Mouse (Mus musculus) cerebellum, adult 9-11 months (tissue): ENCODE measurements around the gene Runx3.

Experiments
- DNase-seq: peaks from one replicate; pipeline ENCODE4 v3.0.0; 2022

Runx3 gene

DNA sequence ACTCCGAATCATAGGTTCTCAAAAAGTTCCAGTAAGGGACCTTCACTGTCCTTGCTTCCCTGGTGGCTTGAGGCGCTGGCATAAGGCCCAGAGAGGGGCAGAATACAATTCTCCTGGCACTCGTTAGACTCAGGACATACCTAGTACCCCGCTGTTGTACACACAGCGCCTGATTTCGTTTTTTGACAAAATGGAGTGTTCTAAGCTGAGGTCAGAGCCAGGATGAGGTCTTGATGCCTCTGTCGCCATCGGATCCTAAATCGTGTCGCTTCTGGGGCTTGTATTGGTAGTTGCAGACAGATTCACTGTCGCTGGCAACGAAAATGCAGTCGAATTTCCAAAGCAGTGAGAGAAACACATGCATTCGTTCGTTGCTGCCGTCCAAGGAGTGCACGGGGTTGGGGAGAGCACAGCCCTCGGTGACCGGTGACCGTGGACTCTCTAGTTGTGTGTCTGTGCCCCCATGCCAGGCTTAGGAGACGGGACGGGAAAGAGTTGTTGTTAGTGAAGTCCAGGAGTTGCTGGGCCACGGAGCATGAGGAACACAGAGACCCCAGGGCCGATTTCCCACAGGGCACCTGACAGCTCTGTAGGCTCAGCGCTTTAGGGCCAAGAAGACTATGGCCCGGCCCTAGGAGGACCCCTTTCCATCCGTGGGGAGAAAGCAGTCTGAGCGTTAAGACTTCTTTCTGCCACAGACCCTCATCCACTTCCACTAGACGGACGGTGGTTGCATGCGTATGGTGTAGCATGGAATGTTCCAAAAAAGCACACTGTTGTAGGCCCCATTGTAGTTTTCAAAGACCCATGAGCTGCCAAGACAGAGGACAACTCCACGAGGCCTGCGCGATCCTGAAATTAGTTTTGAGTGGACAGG lies 30.9 kb downstream of the Runx3 start:
- no peak for DNase-seq

- DNase-seq = no peak
Measured at GRCm38 (mm10) chr4:135151988-135152594, 31.6 kb downstream of the Runx3 start.

GRCm38 (mm10) chr4:135152834-135153259 lies 32.4 kb downstream of the Runx3 start:
- DNase-seq = no peak

GRCm38 (mm10) chr4:135153260-135154088 lies 33.0 kb downstream of the Runx3 start:
- no peak for DNase-seq

GRCm38 (mm10) chr4:135154089-135154949 lies 33.9 kb downstream of the Runx3 start:
- no peak for DNase-seq

- DNase-seq = no peak
Measured at GRCm38 (mm10) chr4:135155106-135155800, 34.8 kb downstream of the Runx3 start.

- DNase-seq = no peak
Measured at GRCm38 (mm10) chr4:135155805-135156469, 35.5 kb downstream of the Runx3 start.

GRCm38 (mm10) chr4:135156531-135156930 lies 36.1 kb downstream of the Runx3 start:
- DNase-seq = no peak

DNA sequence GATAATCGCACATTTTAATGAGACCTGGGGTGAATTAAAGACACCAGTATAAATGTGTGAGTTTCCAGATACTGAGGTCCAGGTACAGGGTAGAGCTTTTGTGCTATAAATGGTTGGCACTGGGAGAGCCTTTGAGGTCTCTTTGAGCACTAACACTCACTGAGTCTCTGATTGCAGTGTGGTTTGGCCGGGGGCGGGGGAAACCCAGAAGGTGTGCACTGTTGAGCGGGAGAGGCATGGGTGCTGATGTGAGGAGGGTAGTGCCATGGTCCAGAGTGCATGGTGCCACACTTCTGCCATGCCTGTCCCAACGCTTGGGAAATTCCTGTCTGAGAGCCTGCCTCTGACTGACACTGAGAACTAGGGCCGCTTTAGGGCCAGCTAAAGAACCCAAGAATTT lies 36.9 kb downstream of the Runx3 start:
- no peak for DNase-seq

DNA sequence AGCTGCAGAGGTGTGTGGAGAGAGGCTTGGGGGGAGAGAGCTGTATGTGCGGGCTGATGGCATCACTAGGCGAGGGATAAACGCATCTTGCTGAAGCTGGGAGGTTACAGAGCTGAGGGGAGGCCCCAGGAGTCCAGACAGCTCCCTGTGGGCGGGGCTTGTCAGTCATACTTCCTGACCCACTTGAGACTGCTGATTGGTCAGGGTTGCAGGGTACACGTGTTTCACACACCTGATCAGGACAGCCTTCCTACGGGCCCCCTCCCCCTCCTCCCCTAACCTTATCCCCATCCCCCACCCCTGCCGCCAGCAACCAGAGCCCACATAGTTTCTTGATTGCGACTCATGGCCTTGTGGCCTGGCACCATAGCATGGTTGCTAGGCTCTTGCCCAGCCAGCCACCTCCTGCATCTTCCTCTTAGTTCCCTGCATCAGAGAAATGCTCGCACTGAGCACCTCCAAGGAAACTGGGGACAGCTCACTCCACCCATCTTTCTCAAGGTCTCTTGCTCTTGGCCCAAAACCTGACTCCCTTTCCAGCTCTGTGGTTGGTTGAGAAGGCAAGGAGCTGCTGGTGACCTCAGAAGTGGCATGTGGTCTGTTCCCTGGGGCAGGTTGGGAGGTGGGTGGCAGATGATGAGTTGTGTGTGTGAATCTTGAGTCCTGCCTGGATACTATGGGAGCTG lies 38.4 kb downstream of the Runx3 start:
- no peak for DNase-seq

DNA sequence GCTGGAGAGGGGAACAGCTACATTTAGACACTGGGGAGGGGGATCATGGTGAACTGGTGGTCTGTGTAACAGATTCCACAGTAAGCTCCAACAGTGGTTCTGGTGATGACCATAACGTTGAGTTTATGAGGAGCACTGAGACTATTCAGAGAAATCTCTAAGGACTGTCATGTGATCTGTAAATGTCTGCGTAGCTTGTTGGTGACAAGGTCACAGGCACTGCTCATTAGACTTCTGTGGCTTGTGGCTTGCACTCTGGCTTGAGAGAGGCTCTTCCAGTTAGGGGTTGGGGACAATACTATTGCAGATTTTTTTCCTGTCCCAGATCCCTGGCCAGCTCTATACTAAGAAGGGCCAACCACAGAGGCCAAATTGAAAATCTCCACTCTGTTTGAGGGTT lies 39.2 kb downstream of the Runx3 start:
- DNase-seq = no peak

DNA sequence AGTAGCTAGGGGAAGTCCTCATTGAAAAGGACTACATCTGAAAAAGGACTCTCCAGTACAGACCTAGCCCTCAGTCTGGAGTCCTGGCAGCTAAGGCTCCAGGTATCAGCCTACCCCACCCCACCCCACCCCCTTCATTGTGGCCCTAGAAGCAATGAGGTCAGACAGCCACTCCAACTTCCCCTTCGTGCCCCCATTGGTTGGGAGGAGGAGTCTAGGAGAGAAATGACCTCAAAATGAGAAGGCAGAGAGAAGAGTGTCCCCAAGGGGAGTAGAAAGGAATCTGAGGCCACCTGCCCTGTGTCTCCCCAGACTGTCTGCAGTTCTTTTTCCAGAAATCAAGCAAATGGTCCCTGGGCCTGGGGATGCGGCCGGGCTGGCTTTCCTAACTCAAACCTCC lies 39.7 kb downstream of the Runx3 start:
- DNase-seq = no peak

DNA sequence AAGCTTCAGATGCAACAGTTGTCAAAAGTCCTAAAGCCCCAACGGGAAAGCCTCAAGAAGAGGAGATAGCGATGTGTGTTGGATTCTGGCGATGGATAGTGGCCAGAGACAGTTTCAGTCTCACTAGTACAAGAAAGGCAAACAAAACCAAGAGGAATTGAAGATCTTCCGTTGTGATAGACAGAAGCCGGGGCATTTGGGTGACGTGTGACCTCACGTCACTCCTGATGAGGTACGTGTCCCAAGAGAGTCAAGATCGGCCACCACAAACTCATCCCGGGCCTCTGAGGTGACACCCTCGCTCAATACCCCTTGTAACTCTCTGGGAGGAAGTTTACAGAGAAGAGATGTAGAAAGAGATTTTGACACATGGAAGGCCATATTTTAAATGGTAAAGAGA lies 41.0 kb downstream of the Runx3 start:
- no peak for DNase-seq

DNA sequence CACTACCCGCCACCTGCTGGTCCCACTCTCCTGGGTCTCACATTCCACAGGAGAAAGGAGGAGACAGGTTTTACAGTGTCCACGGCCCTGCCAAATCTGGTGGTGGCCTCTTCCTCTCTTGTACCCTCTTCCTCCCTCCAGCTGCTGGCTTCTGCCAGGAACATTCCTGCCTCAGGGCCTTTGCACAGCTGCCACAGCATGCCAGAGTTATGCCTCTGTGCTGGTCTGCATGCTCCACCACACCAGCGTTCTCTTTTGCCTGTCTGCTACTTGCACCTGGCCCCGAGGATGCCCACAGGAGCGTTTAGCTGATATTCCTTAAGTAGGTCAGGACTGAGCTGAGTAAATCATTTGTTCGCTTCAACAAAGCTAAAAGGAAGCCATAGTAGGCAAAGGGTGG lies 45.3 kb downstream of the Runx3 start:
- no peak for DNase-seq

DNA sequence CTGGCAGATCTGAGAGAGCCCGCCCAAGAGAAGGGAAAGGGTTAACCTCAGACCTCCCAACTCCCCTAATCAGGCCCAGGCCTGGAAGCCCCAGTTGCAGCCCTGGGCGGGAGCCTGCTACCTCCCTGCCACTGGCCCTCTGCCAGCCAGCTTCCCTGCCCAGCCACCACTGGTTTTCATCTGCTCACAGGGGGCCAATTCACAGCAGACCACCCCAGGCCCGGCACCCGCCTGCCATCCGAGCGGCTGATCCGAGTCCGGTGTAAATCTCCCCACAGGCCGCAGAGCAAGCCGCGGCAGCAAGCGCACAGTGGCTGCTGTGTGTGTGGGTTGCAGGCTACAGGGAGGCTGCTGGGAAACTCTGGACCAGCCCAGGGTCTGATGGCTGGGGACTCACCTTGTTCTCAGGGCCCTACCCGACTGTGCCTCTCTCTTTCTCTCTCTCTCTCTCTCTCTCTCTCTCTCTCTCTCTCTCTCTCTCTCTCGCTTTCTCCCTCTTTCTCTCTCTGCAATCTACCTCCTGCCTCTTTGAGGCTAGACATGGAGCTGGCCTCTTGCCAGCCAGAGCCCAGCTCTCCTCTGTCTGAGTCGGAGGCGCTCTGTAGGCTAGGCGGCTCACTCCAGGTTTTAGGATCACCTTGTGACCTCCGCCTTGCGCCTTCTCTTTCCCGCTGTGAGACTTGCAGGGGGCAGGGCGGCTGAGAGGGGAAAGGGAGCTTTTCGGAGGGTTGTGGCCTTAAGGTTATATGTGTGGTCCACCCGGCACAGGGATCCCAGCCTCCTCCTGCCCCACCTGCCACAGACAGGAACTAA lies 46.2 kb downstream of the Runx3 start:
- DNase-seq = no peak

DNA sequence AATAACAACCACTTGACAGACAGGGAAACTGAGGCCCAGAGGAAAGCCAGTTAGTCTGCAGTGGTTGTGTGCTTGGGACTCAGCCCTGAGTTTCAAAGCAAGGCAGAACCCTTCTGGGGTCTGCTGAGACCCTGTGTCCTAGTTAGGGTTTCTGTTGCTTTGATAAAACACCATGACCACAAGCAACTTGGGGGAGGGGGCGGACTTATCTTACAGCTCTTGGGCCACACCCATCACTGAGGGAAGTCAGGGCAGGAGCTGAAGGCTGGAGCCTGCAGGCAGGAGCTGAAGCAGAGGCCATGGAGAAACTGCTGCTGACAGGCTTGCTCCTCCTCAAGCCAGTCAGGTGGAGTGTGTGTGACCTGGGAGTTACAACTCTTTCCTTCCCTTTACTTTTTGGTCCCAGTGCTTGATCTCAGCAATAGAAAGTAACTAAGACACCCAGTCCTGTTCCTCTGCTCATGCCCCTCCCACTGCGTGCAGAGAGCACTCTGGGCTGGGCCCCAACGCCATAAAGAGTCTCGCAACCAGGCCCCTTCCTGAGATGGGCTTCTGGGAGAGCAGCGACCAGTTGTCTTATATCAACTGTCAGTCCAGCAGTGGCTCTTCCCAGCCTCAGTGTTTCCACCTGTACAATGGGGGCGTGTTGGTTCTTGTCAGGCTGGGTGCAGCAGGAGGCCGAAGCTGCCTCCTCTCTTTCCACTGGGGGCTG lies 47.5 kb downstream of the Runx3 start:
- no peak for DNase-seq

DNA sequence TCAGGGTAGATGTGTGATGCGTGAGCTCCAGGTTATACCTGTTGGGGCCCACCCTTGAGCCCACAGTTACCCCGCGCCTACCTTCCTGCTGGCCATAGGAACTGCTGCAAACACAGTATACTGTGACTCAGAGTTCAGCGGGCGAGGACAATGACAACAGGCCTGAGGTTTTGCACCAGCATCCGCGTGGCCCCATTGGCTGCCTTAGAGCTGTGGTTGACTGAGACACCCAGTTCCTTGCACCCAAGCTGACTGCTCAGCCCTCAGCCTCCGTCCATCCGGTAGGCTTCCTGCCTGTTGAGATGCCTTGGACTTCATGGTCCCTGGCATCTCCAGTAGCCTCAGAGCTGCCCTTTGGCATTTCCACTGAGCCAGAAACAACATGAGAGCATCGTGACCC lies 48.6 kb downstream of the Runx3 start:
- no peak for DNase-seq

GRCm38 (mm10) chr4:135169501-135169900 lies 49.0 kb downstream of the Runx3 start:
- DNase-seq = no peak

GRCm38 (mm10) chr4:135171304-135171875 lies 50.9 kb downstream of the Runx3 start:
- no peak for DNase-seq
